Mouse (Mus musculus) E14TG2a.4 (cell line): ENCODE results near the gene Fam189b.

Experiments
- CTCF ChIP-seq: conservative IDR thresholded peaks from 2 replicates; pipeline ENCODE4 v1.5.1; 2014; ENCODE audit warnings: low read length
- POU5F1 ChIP-seq: IDR thresholded peaks from 2 replicates; pipeline ENCODE4 v1.6.1; 2014; ENCODE audit warnings: low read length, borderline replicate concordance

- TF ChIP-seq CTCF (no peak), POU5F1 (no peak)
These were observed 10.4 kb downstream of the Fam189b start for GRCm38 (mm10) chr3:89193351-89193750.
